ENCODE assay signal across 8 mouse cellular contexts in genomic region chr3:127552434-127552972, GRCm38 (mm10). TPM values are rescaled to one million over a fixed set of nuclear protein-coding genes. Genes with fewer than 3 reads are reported as not detected.
DNase-seq lines count a peak whose midpoint lies in the region; ATAC-seq lines count a peak whose summit lies in the region.

No protein-coding gene starts in this region.

- no peak for ATAC-seq in heart, embryonic 14.5 days (ENCODE audit: insufficient number of reproducible peaks, insufficient read depth, low FRiP score, low read depth)
- ATAC-seq in hindbrain, embryonic 14.5 days (ENCODE audit: low FRiP score) = no peak
- ATAC-seq in lung, embryonic 15.5 days (ENCODE audit: borderline replicate concordance, extremely low read depth, low FRiP score, low TSS enrichment) = no peak

- DNase-seq in heart, postnatal 10 days = no peak
- DNase-seq in hindbrain, embryonic 14.5 days (ENCODE audit: low spot score) = no peak
- peak; percentile 40 for DNase-seq in thymus, postnatal 4 days
- DNase-seq in left cerebral cortex, adult 11 months (ENCODE audit: low spot score) = no peak
- DNase-seq in MN1 (ENCODE audit: low spot score) = no peak

- H3K4me2 ChIP-seq in heart, embryonic 14.5 days (ENCODE audit: low read length) = peak overlapping the region; percentile 65
- peak overlapping the region; percentile 63 for H3K4me2 ChIP-seq in hindbrain, embryonic 14.5 days (replicated peaks)
- peak overlapping the region; percentile 57 for H3K4me2 ChIP-seq in lung, embryonic 15.5 days

- peak overlapping the region; percentile 73 to 96 for H3K27ac ChIP-seq in heart, embryonic 14.5 days (replicated peaks in 1 of 2; ENCODE audit: control insufficient read depth in 1 of 2, insufficient read depth in 1 of 2, low read depth in 2 of 2, low read length in 2 of 2)
- H3K27ac ChIP-seq in brown adipose tissue, adult 24 weeks (replicated peaks; ENCODE audit: low read depth, low read length) = peak overlapping the region; percentile 59
- H3K27ac ChIP-seq in hindbrain, embryonic 14.5 days = peak overlapping the region; percentile 88
- H3K27ac ChIP-seq in lung, embryonic 15.5 days = peak overlapping the region; percentile 95

- 8% methylated on average over 10 of the region's 13 CpGs for WGBS in heart, embryonic 14.5 days
- WGBS in hindbrain, embryonic 14.5 days = 10% methylated on average over 9 of the region's 13 CpGs
- 4% methylated on average over 12 of the region's 13 CpGs for WGBS in lung, embryonic 15.5 days

- H3K36me3 ChIP-seq in heart, embryonic 14.5 days (ENCODE audit: control insufficient read depth, insufficient read depth, low read length) = peaks cover 21% of the 10 kb centered on the region
- H3K36me3 ChIP-seq in hindbrain, embryonic 14.5 days (replicated peaks; ENCODE audit: control insufficient read depth, insufficient read depth) = no peaks in the 10 kb centered on the region
- peaks cover 13% of the 10 kb centered on the region for H3K36me3 ChIP-seq in lung, embryonic 15.5 days

- H3K4me3 ChIP-seq in heart, embryonic 14.5 days (ENCODE audit: control insufficient read depth in 1 of 2, insufficient read depth in 1 of 2, low read depth in 1 of 2, low read length in 2 of 2) = peak overlapping the region; percentile 66 to 76
- peak overlapping the region; percentile 50 for H3K4me3 ChIP-seq in brown adipose tissue, adult 24 weeks (ENCODE audit: insufficient read depth, low read depth, low read length)
- peak overlapping the region; percentile 51 for H3K4me3 ChIP-seq in hindbrain, embryonic 14.5 days (replicated peaks; ENCODE audit: low read length)
- H3K4me3 ChIP-seq in lung, embryonic 15.5 days = peak overlapping the region; percentile 71

- H3K9ac ChIP-seq in heart, embryonic 14.5 days (ENCODE audit: low read length) = peak overlapping the region; percentile 81
- H3K9ac ChIP-seq in hindbrain, embryonic 14.5 days = peak overlapping the region; percentile 61
- H3K9ac ChIP-seq in lung, embryonic 15.5 days = peak overlapping the region; percentile 47

- no peaks in the 10 kb centered on the region for H3K9me3 ChIP-seq in heart, embryonic 14.5 days (ENCODE audit: control insufficient read depth, low read length)
- H3K9me3 ChIP-seq in hindbrain, embryonic 14.5 days (ENCODE audit: control insufficient read depth, low read length) = no peaks in the 10 kb centered on the region
- H3K9me3 ChIP-seq in lung, embryonic 15.5 days = no peaks in the 10 kb centered on the region

- H3K27me3 ChIP-seq in heart, embryonic 14.5 days (ENCODE audit: control insufficient read depth, insufficient read depth, low read length) = no peaks in the 10 kb centered on the region
- H3K27me3 ChIP-seq in hindbrain, embryonic 14.5 days (ENCODE audit: control insufficient read depth, insufficient read depth, low read length) = no peaks in the 10 kb centered on the region
- no peaks in the 10 kb centered on the region for H3K27me3 ChIP-seq in lung, embryonic 15.5 days

- H3K4me1 ChIP-seq in heart, embryonic 14.5 days (ENCODE audit: control insufficient read depth in 2 of 2, insufficient read depth in 2 of 2, low read length in 2 of 2) = peaks cover 0 to 9% of the 10 kb centered on the region in 2 experiments; a peak in 2 of 4 replicates
- H3K4me1 ChIP-seq in brown adipose tissue, adult 24 weeks (ENCODE audit: control insufficient read depth, insufficient read depth, insufficient read length, low read length) = no peaks in the 10 kb centered on the region
- peaks cover 7% of the 10 kb centered on the region for H3K4me1 ChIP-seq in hindbrain, embryonic 14.5 days (replicated peaks; ENCODE audit: control insufficient read depth, insufficient read depth, low read length)
- H3K4me1 ChIP-seq in lung, embryonic 15.5 days = peaks cover 8% of the 10 kb centered on the region; the same call in 1 of the 2 replicates

- intact Hi-C loops in heart, postnatal 10 days (cut with DNase I) = no loop called here

RNA-seq across cellular contexts. Expression of gene Larp7, which starts 0.6 kb away (rescaled TPM):
- polyA plus RNA-seq in heart, embryonic 14.5 days (2014; fragmentation: Nextera tagmentation; extraction: Ambion mirVana) = 58.0 and 58.2 TPM in 2 replicates
- 10 to 100 TPM; 30.1 to 32.4 TPM for total RNA-seq in heart, postnatal 10 days (2021)
- 14.6 and 17.3 TPM in 2 replicates for polyA plus RNA-seq in brown adipose tissue, adult 24 weeks (2012; ENCODE audit: insufficient read depth, insufficient read length, missing spikeins)
- polyA plus RNA-seq in hindbrain, embryonic 14.5 days (2014; fragmentation: Nextera tagmentation; extraction: Ambion mirVana) = 25.6 and 27.0 TPM in 2 replicates
- 59.2 and 62.0 TPM in 2 replicates for polyA plus RNA-seq in lung, embryonic 15.5 days (2015; fragmentation: Nextera tagmentation; extraction: Ambion mirVana)

RNA-seq across cellular contexts. Expression of gene Zgrf1, which starts 0.8 kb away (rescaled TPM):
- 8.8 and 9.5 TPM in 2 replicates for polyA plus RNA-seq in heart, embryonic 14.5 days (2014; fragmentation: Nextera tagmentation; extraction: Ambion mirVana)
- total RNA-seq in heart, postnatal 10 days (2021) = 1 to 10 TPM; 2.7 to 3.2 TPM
- polyA plus RNA-seq in brown adipose tissue, adult 24 weeks (2012; ENCODE audit: insufficient read depth, insufficient read length, missing spikeins) = 0.17 and 0.48 TPM in 2 replicates
- 2.6 and 2.7 TPM in 2 replicates for polyA plus RNA-seq in hindbrain, embryonic 14.5 days (2014; fragmentation: Nextera tagmentation; extraction: Ambion mirVana)
- polyA plus RNA-seq in lung, embryonic 15.5 days (2015; fragmentation: Nextera tagmentation; extraction: Ambion mirVana) = 8.3 and 9.5 TPM in 2 replicates

RNA-seq across cellular contexts. Expression of gene Ank2, which starts 53.4 kb away (rescaled TPM):
- 49.4 and 49.5 TPM in 2 replicates for polyA plus RNA-seq in heart, embryonic 14.5 days (2014; fragmentation: Nextera tagmentation; extraction: Ambion mirVana)
- 100 to 1,000 TPM; 289 to 290 TPM for total RNA-seq in heart, postnatal 10 days (2021)
- polyA plus RNA-seq in brown adipose tissue, adult 24 weeks (2012; ENCODE audit: insufficient read depth, insufficient read length, missing spikeins) = 21.6 and 32.5 TPM in 2 replicates
- 180 and 204 TPM in 2 replicates for polyA plus RNA-seq in hindbrain, embryonic 14.5 days (2014; fragmentation: Nextera tagmentation; extraction: Ambion mirVana)
- 11.5 and 13.4 TPM in 2 replicates for polyA plus RNA-seq in lung, embryonic 15.5 days (2015; fragmentation: Nextera tagmentation; extraction: Ambion mirVana)
